8 mouse cellular contexts compared by ENCODE assay signal in genomic region chr2:12883276-12883914, GRCm38 (mm10). TPM values are rescaled to one million over a fixed set of nuclear protein-coding genes. Genes with fewer than 3 reads are reported as not detected.
DNase-seq lines count a peak whose midpoint lies in the region; ATAC-seq and TF ChIP-seq lines count a peak whose summit lies in the region.

No protein-coding gene starts in this region.

- no peak overlapping the region for H3K4me3 ChIP-seq in heart, embryonic 12.5 days
- H3K4me3 ChIP-seq in liver, postnatal 0 days (ENCODE audit: low read depth, low read length) = no peak overlapping the region

- H3K36me3 ChIP-seq in heart, embryonic 12.5 days = no peaks in the 10 kb centered on the region
- H3K36me3 ChIP-seq in liver, postnatal 0 days (replicated peaks; ENCODE audit: insufficient read depth, low read length) = no peaks in the 10 kb centered on the region

- WGBS in heart, embryonic 12.5 days = 75% methylated on average over 10 of the region's 10 CpGs
- WGBS in liver, postnatal 0 days (ENCODE audit: insufficient replicate concordance) = 87% methylated on average over 10 of the region's 10 CpGs

- H3K4me2 ChIP-seq in heart, embryonic 12.5 days = no peak overlapping the region
- no peak overlapping the region for H3K4me2 ChIP-seq in liver, postnatal 0 days (ENCODE audit: low read depth, low read length)

- ATAC-seq in heart, embryonic 12.5 days (ENCODE audit: insufficient number of reproducible peaks, low FRiP score) = no peak
- no peak for ATAC-seq in liver, postnatal 0 days

- TF ChIP-seq CTCF in liver, postnatal 0 days (IDR thresholded peaks at IDR 0.05; ENCODE audit: low read depth) = no peak

- H3K9ac ChIP-seq in heart, embryonic 12.5 days = no peak overlapping the region
- H3K9ac ChIP-seq in liver, postnatal 0 days (replicated peaks) = no peak overlapping the region

- intact Hi-C loops in left cerebral cortex, postnatal 25 days (cut with DNase I) = loop anchor here (1.0 kb wide), 1 partner anchor 126 kb away; no protein-coding TSS in a partner anchor

- no peaks in the 10 kb centered on the region for H3K27me3 ChIP-seq in heart, embryonic 12.5 days (replicated peaks)
- H3K27me3 ChIP-seq in liver, postnatal 0 days (ENCODE audit: insufficient read depth, low read length) = no peaks in the 10 kb centered on the region

- DNase-seq in heart, adult 11 months = peak; percentile 89
- peak; percentile 71 for DNase-seq in cerebellum, adult 11 months
- peak; percentile 6 for DNase-seq in heart, postnatal 4 days
- DNase-seq in left cerebral cortex, postnatal 25 days (ENCODE audit: low spot score in 2 of 2) = peak; percentile 63 to 80
- DNase-seq in thymus, postnatal 0 days (ENCODE audit: low spot score) = no peak
- no peak for DNase-seq in liver, postnatal 0 days
- DNase-seq in gastrocnemius, postnatal 10 days = no peak

- H3K9me3 ChIP-seq in heart, embryonic 12.5 days (replicated peaks) = no peaks in the 10 kb centered on the region
- no peaks in the 10 kb centered on the region for H3K9me3 ChIP-seq in liver, postnatal 0 days (ENCODE audit: low read length)

- no peaks in the 10 kb centered on the region for H3K4me1 ChIP-seq in heart, embryonic 12.5 days (replicated peaks)
- H3K4me1 ChIP-seq in liver, postnatal 0 days (ENCODE audit: insufficient read depth) = no peaks in the 10 kb centered on the region

- H3K27ac ChIP-seq in heart, embryonic 12.5 days (ENCODE audit: poor library complexity, severe bottlenecking) = no peak overlapping the region
- H3K27ac ChIP-seq in liver, postnatal 0 days (ENCODE audit: low read depth) = no peak overlapping the region

- TF ChIP-seq EP300 in liver, postnatal 0 days (IDR thresholded peaks at IDR 0.05; ENCODE audit: low read depth) = no peak

RNA-seq across cellular contexts. Expression of gene Pter, which starts 40.4 kb away (rescaled TPM):
- polyA plus RNA-seq in heart, embryonic 12.5 days (2016; fragmentation: Nextera tagmentation; extraction: Ambion mirVana) = 38.3 and 38.8 TPM in 2 replicates
- total RNA-seq in heart, postnatal 4 days (2021) = 10 to 100 TPM in 1 of 2 experiments, 1 to 10 TPM in 1; 8.6 to 10.6 TPM
- total RNA-seq in left cerebral cortex, postnatal 25 days (2021) = 1 to 10 TPM in 1 of 2 experiments, under 1 TPM in 1; 0.39 to 1.5 TPM
- polyA plus RNA-seq in thymus, postnatal 0 days (2015; fragmentation: Nextera tagmentation; extraction: Ambion mirVana) = 6.8 and 7.9 TPM in 2 replicates
- 60.5 and 64.3 TPM in 2 replicates for polyA plus RNA-seq in liver, postnatal 0 days (2015; fragmentation: Nextera tagmentation; extraction: Ambion mirVana)
- 1 to 10 TPM; 5.8 to 7.2 TPM for total RNA-seq in gastrocnemius, postnatal 10 days (2021)

Comparison
In these comparisons a context has a peak if more than half of its experiments do, and no peak if none do; other contexts are left out.
1. DNase-seq: peak in heart, adult 11 months (single experiment), cerebellum, adult 11 months (single experiment), heart, postnatal 4 days (single experiment) and left cerebral cortex, postnatal 25 days (2 of 2); none in thymus, postnatal 0 days (single experiment), liver, postnatal 0 days (single experiment) and gastrocnemius, postnatal 10 days (single experiment).